Mouse (Mus musculus): ENCODE data around the gene Elf1. TPM values are rescaled to one million over a fixed set of nuclear protein-coding genes. Genes with fewer than 3 reads are reported as not detected.

The Elf1 gene
- polyA plus RNA-seq, 1 experiment: 22.5 TPM

- Histone ChIP-seq H3K4me1 (ENCODE audit: control insufficient read depth, insufficient read depth, insufficient read length) (no peaks in the 10 kb centered on the region), H3K27me3 (ENCODE audit: control insufficient read depth, insufficient read depth, low read length) (no peaks in the 10 kb centered on the region), H3K27ac (ENCODE audit: insufficient read depth, low read length) (no peak overlapping the region), H3K4me3 (ENCODE audit: extremely low read depth, insufficient read depth, insufficient read length) (no peak overlapping the region), H3K36me3 (ENCODE audit: control insufficient read depth, insufficient read depth, low read length) (peaks cover 23% of the 10 kb centered on the region)
- DNase-seq (ENCODE audit: low read depth in 1 of 2, low spot score in 2 of 2): no peak
- TF ChIP-seq CTCF (IDR thresholded peaks at IDR 0.05; ENCODE audit: extremely low read depth, insufficient read depth, insufficient read length, insufficient replicate concordance) (no peak), POLR2A (IDR thresholded peaks at IDR 0.05; ENCODE audit: low read depth, low read length) (no peak)
- 73% methylated on average over 4 of the region's 4 CpGs for WGBS
These were observed 126.4 kb downstream of the Elf1 start for GRCm38 (mm10) chr14:79607352-79607751.

- TF ChIP-seq CTCF (IDR thresholded peaks at IDR 0.05; ENCODE audit: extremely low read depth, insufficient read depth, insufficient read length, insufficient replicate concordance) (no peak), POLR2A (IDR thresholded peaks at IDR 0.05; ENCODE audit: low read depth, low read length) (no peak)
- peaks cover 27% of the 10 kb centered on the region for H3K36me3 ChIP-seq (ENCODE audit: control insufficient read depth, insufficient read depth, low read length)
- no peak overlapping the region for H3K4me3 ChIP-seq (ENCODE audit: extremely low read depth, insufficient read depth, insufficient read length)
- no peaks in the 10 kb centered on the region for H3K27me3 ChIP-seq (ENCODE audit: control insufficient read depth, insufficient read depth, low read length)
- no peak for DNase-seq (ENCODE audit: low read depth in 1 of 2, low spot score in 2 of 2)
- 96% methylated on average over 6 of the region's 6 CpGs for WGBS
- H3K4me1 ChIP-seq (ENCODE audit: control insufficient read depth, insufficient read depth, insufficient read length): no peaks in the 10 kb centered on the region
- H3K27ac ChIP-seq (ENCODE audit: insufficient read depth, low read length): no peak overlapping the region
These were observed 127.3 kb downstream of the Elf1 start for GRCm38 (mm10) chr14:79608286-79608685.

GRCm38 (mm10) chr14:79617121-79617828, 136.3 kb downstream of the Elf1 start:
- no peak for DNase-seq (ENCODE audit: low read depth in 1 of 2, low spot score in 2 of 2)
- Histone ChIP-seq H3K4me3 (ENCODE audit: extremely low read depth, insufficient read depth, insufficient read length) (no peak overlapping the region), H3K36me3 (ENCODE audit: control insufficient read depth, insufficient read depth, low read length) (peaks cover 24% of the 10 kb centered on the region), H3K27me3 (ENCODE audit: control insufficient read depth, insufficient read depth, low read length) (no peaks in the 10 kb centered on the region), H3K27ac (ENCODE audit: insufficient read depth, low read length) (no peak overlapping the region), H3K4me1 (ENCODE audit: control insufficient read depth, insufficient read depth, insufficient read length) (no peaks in the 10 kb centered on the region)
- TF ChIP-seq POLR2A (IDR thresholded peaks at IDR 0.05; ENCODE audit: low read depth, low read length): no peak
- TF ChIP-seq CTCF (IDR thresholded peaks at IDR 0.05; ENCODE audit: extremely low read depth, insufficient read depth, insufficient read length, insufficient replicate concordance): no peak
- 85% methylated on average over 8 of the region's 8 CpGs for WGBS

GRCm38 (mm10) chr14:79619802-79620201, 138.8 kb downstream of the Elf1 start:
- no peaks in the 10 kb centered on the region for H3K4me1 ChIP-seq (ENCODE audit: control insufficient read depth, insufficient read depth, insufficient read length)
- TF ChIP-seq POLR2A (IDR thresholded peaks at IDR 0.05; ENCODE audit: low read depth, low read length): no peak
- no peak for TF ChIP-seq CTCF (IDR thresholded peaks at IDR 0.05; ENCODE audit: extremely low read depth, insufficient read depth, insufficient read length, insufficient replicate concordance)
- H3K4me3 ChIP-seq (ENCODE audit: extremely low read depth, insufficient read depth, insufficient read length): no peak overlapping the region
- DNase-seq (ENCODE audit: low read depth in 1 of 2, low spot score in 2 of 2): no peak
- no peaks in the 10 kb centered on the region for H3K27me3 ChIP-seq (ENCODE audit: control insufficient read depth, insufficient read depth, low read length)
- no peak overlapping the region for H3K27ac ChIP-seq (ENCODE audit: insufficient read depth, low read length)
- peaks cover 16% of the 10 kb centered on the region for H3K36me3 ChIP-seq (ENCODE audit: control insufficient read depth, insufficient read depth, low read length)
- 87% methylated on average over 7 of the region's 7 CpGs for WGBS

GRCm38 (mm10) chr14:79621143-79621542, 140.1 kb downstream of the Elf1 start:
- no peak for DNase-seq (ENCODE audit: low read depth in 1 of 2, low spot score in 2 of 2)
- WGBS: 80% methylated on average over 3 of the region's 3 CpGs
- Histone ChIP-seq H3K27ac (ENCODE audit: insufficient read depth, low read length) (no peak overlapping the region), H3K27me3 (ENCODE audit: control insufficient read depth, insufficient read depth, low read length) (no peaks in the 10 kb centered on the region), H3K4me1 (ENCODE audit: control insufficient read depth, insufficient read depth, insufficient read length) (no peaks in the 10 kb centered on the region), H3K4me3 (ENCODE audit: extremely low read depth, insufficient read depth, insufficient read length) (no peak overlapping the region), H3K36me3 (ENCODE audit: control insufficient read depth, insufficient read depth, low read length) (peaks cover 26% of the 10 kb centered on the region)
- TF ChIP-seq POLR2A (IDR thresholded peaks at IDR 0.05; ENCODE audit: low read depth, low read length) (no peak), CTCF (IDR thresholded peaks at IDR 0.05; ENCODE audit: extremely low read depth, insufficient read depth, insufficient read length, insufficient replicate concordance) (no peak)

Other genes starting within 250 kb of the Elf1 start
- gene Zfp957, start 233.8 kb upstream of the Elf1 start, polyA plus RNA-seq (2012; rRNA removed): not detected in 2 replicates
- 57.6 and 94.0 TPM in 2 replicates for gene Rgcc, start 179.5 kb upstream of the Elf1 start, polyA plus RNA-seq (2012; rRNA removed)
- gene Naa16, start 90.4 kb upstream of the Elf1 start, polyA plus RNA-seq (2012; rRNA removed): 1.5 and 2.1 TPM in 2 replicates
- 0.53 and 0.59 TPM in 2 replicates for gene Mtrf1, start 83.4 kb upstream of the Elf1 start, polyA plus RNA-seq (2012; rRNA removed)
- 4.2 and 6.0 TPM in 2 replicates for gene Kbtbd7, start 54.7 kb upstream of the Elf1 start, polyA plus RNA-seq (2012; rRNA removed)
- gene Kbtbd6, start 29.4 kb upstream of the Elf1 start, polyA plus RNA-seq (2012; rRNA removed): 1.4 and 1.5 TPM in 2 replicates
- gene Wbp4, start 326 bp downstream of the Elf1 start, polyA plus RNA-seq (2012; rRNA removed): 2.6 and 3.7 TPM in 2 replicates
- gene Sugt1, start 106.5 kb downstream of the Elf1 start, polyA plus RNA-seq (2012; rRNA removed): 3.4 and 3.7 TPM in 2 replicates
- not detected in 2 replicates for gene Cnmd, start 181.0 kb downstream of the Elf1 start, polyA plus RNA-seq (2012; rRNA removed)